Mouse (Mus musculus) skeletal muscle tissue, adult 2 months (tissue): ENCODE results near the gene Ptgis.

ENCODE experiments used
- DNase-seq: peaks from one replicate; pipeline ENCODE4 v3.0.0-alpha.2; 2012; ENCODE audit warnings: low read depth, low spot score

Ptgis gene

GRCm38 (mm10) chr2:167190076-167190399 lies 50.4 kb downstream of the Ptgis start, which contains the start of gene Kcnb1:
Gene Kcnb1, minus strand, starts transcription at chr2:167190155.
- peak; percentile 51 for DNase-seq

- no peak for DNase-seq
Observed at GRCm38 (mm10) chr2:167189291-167190075, 50.9 kb downstream of the Ptgis start.

DNA sequence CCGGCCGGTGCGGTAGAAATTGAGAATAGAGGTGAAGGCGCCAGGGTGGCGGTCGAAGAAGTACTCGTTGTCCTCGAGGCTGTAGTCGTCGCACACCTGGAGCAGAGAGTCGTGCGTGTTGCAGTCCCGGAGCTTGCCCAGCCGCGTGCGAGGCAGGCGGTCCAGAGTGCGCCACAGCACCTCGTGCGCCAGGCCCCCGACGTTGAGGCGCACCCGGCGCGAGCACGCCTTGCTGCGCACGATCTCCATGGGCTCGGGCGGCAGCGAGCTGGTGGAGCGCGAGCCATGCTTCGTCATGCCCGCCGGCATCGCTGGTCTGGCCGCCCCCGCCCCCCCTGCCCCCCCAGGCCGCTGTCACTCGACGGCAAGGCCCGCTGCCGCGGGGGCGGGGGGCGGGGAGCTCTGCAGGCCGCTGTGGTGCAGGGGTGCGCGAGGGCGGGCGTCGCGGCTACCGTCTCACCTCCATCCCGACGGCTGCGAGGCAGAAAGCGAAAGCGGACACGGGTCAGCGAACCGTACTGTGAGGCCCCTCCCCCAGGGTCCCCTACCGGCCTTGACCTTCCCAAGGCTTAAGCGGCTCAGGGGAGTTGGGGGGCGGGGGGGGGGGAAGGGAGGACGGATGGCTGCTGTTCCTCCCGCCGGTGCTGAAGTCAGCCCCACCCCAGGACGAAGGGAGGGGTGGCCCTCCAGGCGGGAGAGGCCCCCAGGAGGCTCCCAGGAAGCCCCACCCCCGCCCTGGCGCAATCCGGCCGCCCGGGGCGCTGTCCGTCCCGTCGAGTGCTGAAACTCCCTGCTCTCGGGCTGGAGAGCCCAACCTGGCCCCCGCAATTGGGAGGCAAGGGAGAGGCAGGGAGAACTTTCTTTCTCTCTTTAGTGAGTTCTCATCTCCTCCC lies 51.8 kb downstream of the Ptgis start:
- peak; percentile 44 for DNase-seq

DNA sequence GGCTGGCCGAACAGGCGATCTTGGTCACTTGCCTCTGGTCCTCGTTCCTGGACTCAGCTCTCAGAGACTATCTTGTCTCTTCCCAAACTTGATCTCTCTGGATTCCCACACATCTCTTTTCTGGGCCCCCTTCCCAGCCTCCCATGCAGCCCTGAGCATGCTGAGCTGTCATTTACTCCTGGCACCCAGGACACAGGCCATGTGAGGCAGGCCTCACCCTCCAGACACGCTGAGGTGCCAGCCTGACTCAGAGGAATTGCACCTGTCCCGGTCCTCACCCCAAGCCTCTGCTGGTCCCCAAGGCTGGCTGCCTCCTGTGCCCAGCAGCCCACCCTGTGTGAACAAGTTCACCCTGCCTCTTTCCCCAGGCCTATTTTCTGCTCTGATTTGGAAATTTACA lies 53.3 kb downstream of the Ptgis start:
- peak; percentile 75 for DNase-seq

DNA sequence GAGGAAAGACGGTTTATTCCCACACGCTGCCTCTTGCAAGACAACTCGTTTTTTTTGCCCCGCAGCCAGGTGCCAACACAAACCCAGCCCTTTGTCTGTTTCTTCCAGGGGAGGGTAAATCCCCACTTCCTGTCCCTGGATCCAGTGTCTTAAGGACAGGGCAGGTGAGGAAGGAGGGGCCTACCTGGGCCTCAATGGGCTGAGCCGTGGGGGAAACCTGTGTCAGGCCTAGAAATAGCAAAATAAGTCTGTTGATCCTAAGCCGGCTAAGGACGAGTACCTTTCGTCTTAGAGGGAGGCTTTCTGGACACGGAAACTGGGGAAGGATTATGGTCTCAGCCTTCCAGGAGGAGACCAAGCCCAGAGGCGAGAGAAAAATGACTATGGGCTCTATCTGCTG lies 53.9 kb downstream of the Ptgis start:
- DNase-seq, result no peak

DNA sequence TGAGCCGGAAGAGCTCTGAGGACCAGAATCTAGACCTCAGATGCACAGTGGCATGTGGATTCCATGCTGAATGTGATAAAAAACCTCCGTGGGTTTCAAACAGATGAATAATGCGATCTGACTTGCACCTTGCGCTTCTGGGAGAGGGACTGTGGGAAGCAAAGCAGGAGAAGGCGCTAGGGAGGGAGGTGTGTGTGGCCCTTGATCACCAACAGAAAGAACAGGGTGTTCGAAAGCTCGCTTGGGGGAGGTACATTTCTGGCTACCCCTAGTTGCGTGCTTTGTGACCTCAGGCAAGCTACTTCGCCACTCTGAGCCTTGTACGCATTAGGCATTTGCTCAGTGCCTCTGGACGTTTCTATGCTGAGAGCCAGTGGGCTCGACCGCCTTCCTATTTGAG lies 54.4 kb downstream of the Ptgis start:
- no peak for DNase-seq

DNA sequence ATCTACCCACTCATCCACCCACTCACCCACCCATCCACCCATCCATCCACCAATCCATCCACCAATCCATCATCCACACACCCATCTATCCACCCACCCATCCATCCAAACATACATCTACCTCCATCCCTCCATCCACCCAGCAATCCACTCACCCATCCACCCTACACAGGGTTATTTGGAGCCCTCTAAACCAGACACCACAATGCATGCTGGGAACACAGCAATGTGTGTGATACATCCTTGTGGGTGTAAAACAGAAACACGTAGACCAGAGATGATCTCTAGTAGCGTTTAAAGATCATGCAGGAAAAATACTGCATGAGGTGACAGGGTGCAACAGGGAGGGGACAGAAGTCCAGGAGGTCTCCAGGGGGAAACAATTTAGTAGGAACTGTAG lies 55.0 kb downstream of the Ptgis start:
- DNase-seq, result no peak

GRCm38 (mm10) chr2:167181662-167182389 lies 58.6 kb downstream of the Ptgis start:
- DNase-seq, result no peak

DNA sequence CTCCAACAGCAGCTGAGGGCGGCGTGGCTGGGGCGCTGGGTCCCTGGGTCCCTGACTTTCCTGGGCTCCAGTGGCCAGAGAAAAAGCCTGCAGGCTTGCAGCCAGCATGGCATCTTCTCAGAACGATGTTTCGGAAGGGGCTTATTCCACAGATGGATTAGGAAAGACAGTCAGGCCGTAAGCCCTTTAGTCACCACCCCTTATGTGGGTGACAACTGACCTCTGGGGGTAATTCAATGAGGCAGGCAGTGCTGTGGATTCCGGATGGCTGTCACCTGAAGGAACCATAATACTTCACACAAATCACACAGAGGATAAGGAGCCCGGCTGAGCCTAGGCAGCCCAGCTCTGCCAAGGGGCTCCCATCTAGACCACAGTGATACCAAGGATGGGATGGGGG lies 59.3 kb downstream of the Ptgis start:
- DNase-seq, result no peak

DNA sequence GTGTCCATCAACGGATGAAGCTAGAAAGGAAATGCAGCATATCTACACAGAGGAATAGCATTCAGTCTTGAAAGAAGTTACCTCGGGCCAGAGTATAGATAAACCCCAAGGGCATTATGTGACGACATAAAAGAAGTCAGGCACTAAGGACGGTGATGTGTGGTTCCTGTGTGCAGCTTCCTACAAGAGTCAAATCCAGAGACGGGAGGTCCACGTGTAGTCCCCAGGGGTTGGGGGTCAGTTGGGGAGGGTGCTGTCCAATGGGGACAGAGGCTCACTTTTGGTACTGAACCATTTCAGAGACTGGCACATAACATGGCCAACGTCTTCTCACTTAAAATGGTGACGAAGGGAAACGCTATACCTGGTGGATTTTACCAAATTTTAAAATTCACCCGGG lies 61.1 kb downstream of the Ptgis start:
- no peak for DNase-seq

GRCm38 (mm10) chr2:167177231-167177641 lies 63.2 kb downstream of the Ptgis start:
- no peak for DNase-seq

DNA sequence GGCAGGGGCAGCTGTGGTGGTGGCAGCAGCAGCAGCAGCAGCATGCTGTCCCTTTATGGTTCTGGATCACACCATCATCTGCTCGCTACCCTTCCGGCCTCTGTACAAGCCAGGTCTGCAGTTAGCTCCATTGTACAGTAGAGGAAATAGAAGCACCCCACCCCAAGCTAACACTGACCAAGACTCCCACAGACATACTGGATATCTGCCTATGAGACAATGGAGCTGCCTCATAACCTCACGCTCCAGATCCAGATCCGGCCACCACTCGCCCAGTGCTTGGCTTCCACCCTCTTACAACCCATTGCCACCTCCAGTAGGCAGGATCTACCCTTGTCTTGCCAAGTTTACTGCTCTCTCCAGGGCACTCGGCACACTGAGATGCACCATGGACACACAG lies 65.1 kb downstream of the Ptgis start:
- no peak for DNase-seq

- peak; percentile 63 for DNase-seq
Observed at GRCm38 (mm10) chr2:167173051-167173875, 67.1 kb downstream of the Ptgis start.

- DNase-seq, result no peak
Observed at GRCm38 (mm10) chr2:167167515-167168212, 72.7 kb downstream of the Ptgis start.

- no peak for DNase-seq
Observed at GRCm38 (mm10) chr2:167163600-167163999, 76.8 kb downstream of the Ptgis start.

DNA sequence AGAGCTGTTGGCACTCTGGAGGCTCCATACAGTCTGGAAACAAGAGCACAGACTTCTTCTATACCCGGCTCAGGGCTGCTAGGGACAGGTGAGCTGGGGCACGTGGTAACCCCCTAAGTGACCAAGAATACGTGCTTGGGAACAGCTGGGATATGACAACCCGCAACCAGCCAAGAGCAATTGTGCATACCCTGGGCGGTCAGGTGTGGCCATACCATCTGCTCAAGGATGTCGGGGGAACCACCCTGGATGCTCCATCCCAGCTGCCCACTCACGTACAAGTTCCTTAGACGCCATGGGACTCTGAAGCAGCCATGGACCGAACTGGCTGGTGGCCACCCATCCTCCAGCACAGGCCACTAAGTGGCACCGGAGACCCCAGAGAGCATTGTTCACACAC lies 77.3 kb downstream of the Ptgis start:
- no peak for DNase-seq

GRCm38 (mm10) chr2:167162516-167163021 lies 77.8 kb downstream of the Ptgis start:
- DNase-seq, result peak; percentile 57

DNA sequence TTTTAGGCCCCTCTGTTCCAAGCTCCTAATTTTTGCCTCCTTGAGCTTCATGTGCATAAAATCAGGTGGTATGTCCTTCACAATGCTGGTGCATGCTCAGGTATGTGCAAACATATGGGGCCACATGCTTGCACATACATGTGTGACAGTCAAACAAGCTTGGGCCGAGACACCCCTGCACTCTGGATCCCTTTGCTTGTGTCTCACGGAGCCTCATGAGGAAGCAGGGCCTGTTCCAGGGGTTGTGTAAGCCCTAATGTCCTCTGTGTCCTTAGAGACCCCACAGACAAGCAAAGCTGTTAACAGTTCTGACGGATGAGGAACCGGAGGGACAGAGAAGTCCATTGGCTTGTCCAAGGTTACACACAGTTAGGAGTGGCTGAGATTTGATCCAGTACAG lies 80.7 kb downstream of the Ptgis start:
- no peak for DNase-seq

GRCm38 (mm10) chr2:167158780-167159179 lies 81.6 kb downstream of the Ptgis start:
- DNase-seq, result no peak

GRCm38 (mm10) chr2:167156118-167156715 lies 84.2 kb downstream of the Ptgis start:
- DNase-seq, result no peak
